Mouse (Mus musculus): ENCODE measurements around the gene Senp2.
A peak's percentile ranks its signal among the peaks of the same experiment; 100 is the strongest.
"Not testable (repeated sequence)": the region's sequence is repeated elsewhere in the genome, so short reads cannot be mapped to it uniquely, and the experiment has no call there.

The Senp2 gene

GRCm38 (mm10) chr16:22009099-22009584, at the start of gene Senp2:
Gene Senp2 (plus strand): TSS chr16:22009484.
- DNase-seq, result peak; percentile 100

DNA sequence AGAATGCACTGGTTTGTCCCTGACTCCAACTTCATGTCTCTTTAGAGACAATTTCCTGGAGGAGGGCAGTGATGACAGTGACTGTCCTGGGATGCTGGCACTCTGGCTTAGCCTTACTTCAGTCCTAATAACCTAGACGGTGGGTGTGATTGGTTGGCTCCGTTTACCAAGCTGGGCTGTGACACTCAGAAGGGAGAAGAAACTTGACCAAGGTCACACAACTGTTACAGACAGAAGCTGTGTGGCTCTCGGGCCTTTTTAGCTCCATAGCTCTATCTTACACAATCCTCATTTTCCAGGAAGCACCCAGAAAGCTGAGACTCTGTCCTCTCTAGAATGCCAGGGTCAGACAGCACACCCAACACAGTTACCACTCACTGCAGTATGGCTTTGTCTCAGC, 43.7 kb upstream of the Senp2 start:
- no peak for DNase-seq

- DNase-seq, result no peak
Measured at GRCm38 (mm10) chr16:21969874-21970273, 39.4 kb upstream of the Senp2 start.

DNA sequence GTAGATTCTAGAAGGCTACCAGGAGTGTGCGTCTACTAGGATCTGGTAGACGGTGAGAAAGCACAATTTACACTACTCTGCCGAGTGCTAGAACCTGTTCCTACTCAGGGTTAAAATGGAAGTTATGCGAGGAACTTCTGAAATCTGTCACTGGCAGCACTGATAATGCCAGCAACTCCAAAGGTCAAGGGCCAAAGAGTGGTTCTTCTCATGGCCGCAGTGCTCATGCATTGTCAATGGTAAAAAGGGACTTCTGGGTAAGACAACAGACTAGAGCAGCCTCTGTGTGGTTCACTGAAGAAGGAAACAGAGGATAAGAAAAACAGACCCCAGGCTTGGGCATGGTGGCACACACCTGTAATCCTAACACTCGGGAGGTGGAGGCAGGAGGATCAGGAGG, 38.7 kb upstream of the Senp2 start:
- DNase-seq, result no peak

DNA sequence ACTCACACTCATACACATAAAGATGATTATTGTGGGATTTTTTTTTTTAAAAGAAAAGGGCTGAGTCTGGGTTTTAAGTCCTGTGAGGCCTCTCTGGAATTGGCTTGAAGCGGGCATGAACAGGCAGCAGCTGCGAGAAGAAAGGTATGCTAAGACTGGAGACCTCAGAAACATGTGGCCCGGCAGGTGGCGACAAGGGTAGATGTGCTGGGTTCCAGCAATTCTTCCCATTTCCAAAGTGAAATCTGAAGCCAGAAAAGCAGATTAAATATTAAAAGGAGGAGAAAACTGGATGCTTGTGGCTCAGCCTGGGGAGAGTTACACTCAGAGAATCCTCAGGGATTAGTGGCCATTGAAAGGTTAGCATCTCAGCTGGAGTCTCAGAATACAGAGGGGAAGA, 37.8 kb upstream of the Senp2 start:
- no peak for DNase-seq

- DNase-seq, result peak; percentile 34
Measured at GRCm38 (mm10) chr16:21976203-21976602, 33.1 kb upstream of the Senp2 start.

DNA sequence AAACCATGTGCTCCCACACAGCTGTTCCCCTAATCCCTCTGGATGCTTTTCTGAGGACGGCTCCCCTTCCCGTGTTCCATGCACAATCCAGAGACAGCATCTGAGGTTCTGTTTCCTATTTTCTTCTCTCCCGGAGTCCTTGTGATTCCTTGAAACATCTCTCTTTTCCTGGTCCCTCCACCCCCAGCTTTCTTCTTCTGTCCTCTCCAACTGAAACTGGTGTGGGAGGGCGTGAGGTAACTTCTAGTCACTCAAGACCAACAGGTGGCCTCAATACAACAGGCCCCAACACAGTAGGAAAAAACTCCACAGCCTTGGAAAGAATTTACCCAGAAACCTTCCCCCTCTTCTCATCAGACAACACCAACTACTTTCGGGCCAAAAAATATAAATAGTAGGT, 31.9 kb upstream of the Senp2 start:
- DNase-seq, result no peak

GRCm38 (mm10) chr16:21983146-21983545, 26.1 kb upstream of the Senp2 start:
- DNase-seq, result no peak

GRCm38 (mm10) chr16:21983581-21983980, 25.7 kb upstream of the Senp2 start:
- no peak for DNase-seq

DNA sequence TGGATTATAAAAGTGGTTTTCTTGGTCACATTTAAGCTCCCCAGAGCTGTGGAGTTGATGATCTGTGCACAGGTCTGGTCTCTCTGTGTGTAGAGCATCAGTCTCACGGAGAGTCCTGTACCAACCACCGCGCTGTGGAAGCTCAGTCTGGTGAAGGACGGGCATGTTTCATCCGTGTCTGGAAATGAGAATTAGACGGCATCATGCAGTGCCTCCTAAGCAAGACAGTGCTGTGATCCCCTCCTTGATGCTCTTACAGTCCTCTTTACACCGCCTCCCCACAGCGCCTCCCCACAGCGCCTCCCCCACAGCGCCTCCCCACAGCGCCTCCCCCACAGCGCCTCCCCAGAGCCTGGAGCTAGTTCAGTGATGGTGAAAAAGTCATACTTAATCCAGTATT, 25.2 kb upstream of the Senp2 start:
- DNase-seq, result no peak

DNA sequence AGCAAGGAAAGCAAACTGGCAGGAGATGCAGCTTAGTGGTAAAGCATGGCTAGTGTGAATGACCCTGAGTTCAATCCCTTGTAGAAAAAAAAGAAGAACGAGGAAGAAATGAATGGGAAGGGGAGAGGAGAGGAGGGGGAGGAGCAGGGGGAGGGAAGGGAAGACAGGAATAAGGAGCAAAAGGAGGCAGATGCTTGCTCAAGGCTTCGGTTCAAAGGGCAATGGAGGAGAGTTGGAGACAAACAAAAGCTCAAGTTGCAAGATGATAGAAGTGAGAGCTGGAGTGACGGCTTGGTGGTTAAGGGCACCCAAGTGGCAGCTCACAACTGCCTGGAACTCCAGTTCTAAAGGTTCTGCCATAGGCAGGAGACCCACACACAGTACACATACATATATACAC, 23.1 kb upstream of the Senp2 start:
- no peak for DNase-seq

- no peak for DNase-seq
Measured at GRCm38 (mm10) chr16:21987956-21988355, 21.3 kb upstream of the Senp2 start.

GRCm38 (mm10) chr16:21990893-21991292, 18.4 kb upstream of the Senp2 start:
- not testable (repeated sequence) for DNase-seq

DNA sequence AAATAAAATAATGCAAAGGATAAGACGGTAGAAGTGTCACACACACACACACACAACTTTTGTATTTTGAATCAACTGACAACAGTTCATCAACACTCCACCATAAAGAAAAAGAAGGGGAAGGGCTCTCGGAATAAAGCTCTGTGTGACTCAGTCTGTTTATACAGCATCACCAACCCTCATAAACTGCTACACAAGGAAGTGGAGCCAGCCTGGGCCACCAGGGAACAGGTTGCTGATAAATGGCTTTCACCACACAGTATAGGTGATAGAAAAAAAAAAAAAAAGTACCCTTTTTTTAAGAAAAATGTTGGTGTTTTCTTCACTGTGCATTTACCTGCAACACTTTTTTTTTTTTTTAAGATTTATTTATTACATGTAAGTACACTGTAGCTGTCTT, 17.5 kb upstream of the Senp2 start:
- DNase-seq, result no peak

DNA sequence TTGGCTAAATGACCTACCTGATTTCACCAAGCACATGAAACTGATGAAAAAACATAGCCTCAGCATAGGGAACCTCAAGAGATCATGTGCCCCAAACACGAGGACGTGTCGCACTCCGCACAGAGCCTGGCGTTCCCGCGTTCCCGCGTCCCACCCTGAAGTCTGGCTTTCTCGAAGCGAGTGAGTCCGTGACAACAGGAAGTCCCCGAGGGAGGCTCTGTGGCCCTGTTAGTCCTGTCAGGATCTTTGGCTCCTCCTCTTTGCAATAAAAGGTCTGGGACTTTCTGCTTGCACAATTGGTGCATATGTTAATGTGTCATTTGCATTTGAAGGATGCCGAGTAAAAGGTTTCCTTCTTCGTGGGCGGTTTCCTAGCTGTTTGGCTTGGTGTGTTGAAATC, 14.0 kb upstream of the Senp2 start, which contains the start of gene Liph:
Liph (minus strand) TSS at position 360 of the 400 bp plus-strand sequence.
- peak; percentile 64 for DNase-seq

DNA sequence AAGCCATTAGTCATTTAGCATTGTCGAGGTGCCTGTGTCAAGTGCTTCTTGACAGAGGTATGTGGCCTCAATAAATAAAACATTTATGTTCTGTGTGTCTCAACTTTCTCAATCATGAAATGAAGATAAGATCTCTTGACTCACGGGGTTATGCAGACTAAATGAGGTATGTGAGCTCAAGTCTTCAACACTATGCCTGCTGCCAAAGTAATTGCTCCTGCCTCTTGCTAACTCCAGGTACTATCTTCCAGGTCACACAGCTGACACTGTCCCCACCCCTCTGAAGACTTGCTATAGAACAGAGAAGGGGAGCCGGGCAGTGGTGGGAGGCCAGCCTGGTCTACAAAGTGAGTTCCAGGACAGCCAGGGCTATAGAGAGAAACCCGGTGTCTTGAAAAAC, 12.9 kb upstream of the Senp2 start:
- no peak for DNase-seq

DNA sequence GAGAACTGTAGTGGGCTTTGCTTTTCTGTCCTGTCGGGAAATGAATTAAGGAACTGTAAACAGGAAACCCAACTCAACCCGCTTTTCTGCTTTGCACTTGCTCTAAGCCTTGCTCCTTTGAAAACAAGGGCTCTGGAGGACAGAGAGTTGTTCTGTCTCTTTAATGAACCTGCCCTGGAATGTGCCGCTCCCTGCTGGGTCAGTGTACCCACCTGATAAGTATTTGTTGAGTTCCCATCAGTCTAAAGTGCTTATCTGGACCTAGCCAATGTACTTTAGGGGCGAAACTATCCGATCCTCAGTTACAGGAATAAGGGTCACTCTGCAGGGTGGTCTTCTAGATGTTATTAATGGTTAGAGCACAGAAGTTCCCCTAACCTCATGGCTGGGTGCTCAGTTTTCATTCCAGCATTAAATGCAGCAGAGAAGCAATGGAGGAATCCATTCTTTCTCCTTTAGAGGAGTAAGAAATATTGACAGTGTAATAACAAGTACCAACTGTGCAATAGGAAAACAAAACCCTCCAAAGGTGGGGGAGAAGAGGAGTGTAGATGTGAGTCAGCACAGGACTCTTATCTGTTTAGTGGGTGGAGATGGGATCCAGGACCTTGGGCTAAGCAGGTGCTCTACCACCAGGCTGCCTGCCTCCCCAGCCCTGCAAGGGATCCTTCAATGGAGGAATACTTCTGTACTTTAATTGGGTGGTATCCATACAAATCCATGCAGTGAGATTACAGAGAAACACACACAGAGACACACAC, 12.2 kb upstream of the Senp2 start:
- no peak for DNase-seq

DNA sequence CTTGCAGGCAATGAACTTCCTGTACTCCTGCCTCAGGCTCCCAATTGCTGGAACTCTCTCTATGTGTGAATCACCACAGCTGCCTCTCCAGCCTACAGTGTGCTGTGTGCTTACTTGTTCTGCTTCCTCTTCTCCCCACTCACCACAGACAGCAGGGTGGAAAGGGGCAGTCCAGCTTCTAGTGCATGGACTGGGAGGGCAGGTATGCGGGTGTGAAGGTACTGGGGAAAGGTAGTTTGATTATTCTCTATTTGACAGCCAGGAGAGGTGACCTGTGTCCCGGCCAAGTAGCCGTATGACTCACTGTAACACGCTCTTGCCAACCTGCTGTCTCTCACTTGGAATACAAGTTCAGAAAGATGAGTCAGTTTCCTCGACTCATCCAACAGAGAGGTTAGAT, 11.2 kb upstream of the Senp2 start:
- no peak for DNase-seq

- DNase-seq, result no peak
Measured at GRCm38 (mm10) chr16:21999941-22000690, 9.2 kb upstream of the Senp2 start.

GRCm38 (mm10) chr16:22001172-22001571, 8.1 kb upstream of the Senp2 start:
- no peak for DNase-seq

DNA sequence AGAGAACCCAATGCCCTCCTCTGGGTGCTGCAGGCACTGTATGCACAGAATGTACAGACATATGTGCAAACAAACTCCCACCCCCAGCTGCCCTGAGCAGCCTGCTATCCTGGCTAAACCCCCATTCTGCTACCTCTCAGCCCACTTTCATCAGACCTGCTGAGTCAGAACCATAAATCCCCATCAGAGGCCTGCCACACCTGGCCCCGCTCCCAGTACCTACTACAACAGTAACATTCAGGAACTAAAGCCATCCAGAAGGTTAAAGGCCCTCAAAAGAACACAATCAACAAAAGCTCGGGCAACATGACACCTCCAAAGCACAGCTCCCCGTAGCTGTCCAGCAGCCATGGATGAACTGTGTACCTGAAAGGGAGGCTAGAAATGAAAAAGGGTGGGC, 7.7 kb upstream of the Senp2 start:
- no peak for DNase-seq

DNA sequence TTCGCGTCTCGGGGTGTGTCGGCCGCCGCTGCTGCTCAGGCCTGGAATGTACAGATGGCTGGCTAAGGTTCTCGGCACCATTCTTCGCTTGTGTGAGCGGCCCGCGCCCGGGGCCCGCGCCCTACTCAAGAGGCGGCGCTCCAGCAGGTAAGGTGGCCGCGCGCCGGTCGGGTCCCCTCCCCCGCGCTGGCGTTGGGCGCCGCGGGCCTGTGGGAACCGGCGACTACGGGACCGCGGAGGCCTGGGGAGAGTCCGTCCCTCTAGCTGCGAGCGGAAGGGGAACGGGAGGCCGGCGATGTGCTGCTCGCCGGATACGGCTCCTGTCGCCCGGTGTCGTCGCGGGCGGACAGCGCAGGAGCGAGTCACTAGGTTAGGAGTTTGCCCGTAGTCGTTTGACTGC, 312 bp downstream of the Senp2 start:
- DNase-seq, result no peak

GRCm38 (mm10) chr16:22015569-22015968, 6.3 kb downstream of the Senp2 start:
- no peak for DNase-seq

DNA sequence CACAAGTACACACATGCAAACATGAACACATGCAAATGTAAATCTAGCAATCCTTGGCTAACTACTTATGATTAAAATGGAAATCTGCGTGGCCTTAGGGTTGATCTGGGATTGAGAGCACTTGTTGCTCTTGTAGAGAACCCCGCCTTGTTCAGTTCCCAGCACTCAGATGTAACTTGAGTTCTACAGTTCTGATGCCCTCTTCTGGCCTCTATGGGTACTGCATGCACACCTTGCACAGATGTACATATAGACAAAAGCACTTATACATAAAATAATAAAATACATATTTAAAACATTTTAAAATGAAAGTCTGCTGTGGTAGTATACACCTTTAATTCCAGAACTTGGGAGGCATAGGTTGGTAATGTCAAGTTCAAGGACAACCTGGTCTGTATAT, 12.8 kb downstream of the Senp2 start:
- no peak for DNase-seq

Data from embryo, embryonic 11 days (tissue).